Mouse (Mus musculus) myocyte (in vitro differentiated cells): ENCODE data around the gene Dynlt1f.
"Not testable (repeated sequence)": the region's sequence is repeated elsewhere in the genome, so short reads cannot be mapped to it uniquely, and the experiment has no call there.

ENCODE experiments used
- CEBPB ChIP-seq: IDR thresholded peaks from 2 replicates; pipeline ENCODE4 v1.6.1; 2011; ENCODE audit warnings: mild to moderate bottlenecking, moderate library complexity; ENCODE audit not compliant: poor library complexity, insufficient read depth, severe bottlenecking
- E2F4 ChIP-seq: IDR thresholded peaks from one replicate; pipeline ENCODE4 v1.6.1; 2011; ENCODE audit warnings: mild to moderate bottlenecking, control low read depth, moderate library complexity; ENCODE audit not compliant: insufficient read depth
- MAX ChIP-seq: IDR thresholded peaks from one replicate; pipeline ENCODE4 v1.6.1; 2011; ENCODE audit warnings: low read depth, mild to moderate bottlenecking, control low read depth
- MYOD1 ChIP-seq, 3 experiments: IDR thresholded peaks; one replicate each; pipeline ENCODE4 v1.6.1; 2011; ENCODE audit warnings: control low read depth in 2 of 3, low read depth in 2 of 3, mild to moderate bottlenecking in 2 of 3, moderate library complexity in 1 of 3; ENCODE audit not compliant: insufficient read length in 2 of 3, control insufficient read depth in 1 of 3
- MYOG ChIP-seq, 3 experiments: IDR thresholded peaks; one replicate each; pipeline ENCODE4 v1.6.1; 2011; ENCODE audit warnings: control low read depth in 2 of 3, low read depth in 2 of 3, mild to moderate bottlenecking in 2 of 3; ENCODE audit not compliant: insufficient read length in 2 of 3, control insufficient read depth in 1 of 3, insufficient read depth in 1 of 3
- POLR2A ChIP-seq: IDR thresholded peaks from one replicate; pipeline ENCODE4 v1.6.1; 2011; ENCODE audit warnings: low read depth, mild to moderate bottlenecking, control low read depth, moderate library complexity; ENCODE audit not compliant: insufficient read length
- POLR2AphosphoS2 ChIP-seq: IDR thresholded peaks from one replicate; pipeline ENCODE4 v1.6.1; 2011; ENCODE audit warnings: low read depth, control low read depth; ENCODE audit not compliant: insufficient read length
- REST ChIP-seq: IDR thresholded peaks from one replicate; pipeline ENCODE4 v1.6.1; 2011; ENCODE audit warnings: mild to moderate bottlenecking, control low read depth, moderate library complexity; ENCODE audit not compliant: insufficient read depth, insufficient read length
- TCF12 ChIP-seq: IDR thresholded peaks from one replicate; pipeline ENCODE4 v1.6.1; 2011; ENCODE audit warnings: mild to moderate bottlenecking, control low read depth; ENCODE audit not compliant: poor library complexity, insufficient read depth, severe bottlenecking
- USF1 ChIP-seq: IDR thresholded peaks from one replicate; pipeline ENCODE4 v1.6.1; 2011; ENCODE audit warnings: low read depth, mild to moderate bottlenecking, control low read depth, moderate library complexity

DNA sequence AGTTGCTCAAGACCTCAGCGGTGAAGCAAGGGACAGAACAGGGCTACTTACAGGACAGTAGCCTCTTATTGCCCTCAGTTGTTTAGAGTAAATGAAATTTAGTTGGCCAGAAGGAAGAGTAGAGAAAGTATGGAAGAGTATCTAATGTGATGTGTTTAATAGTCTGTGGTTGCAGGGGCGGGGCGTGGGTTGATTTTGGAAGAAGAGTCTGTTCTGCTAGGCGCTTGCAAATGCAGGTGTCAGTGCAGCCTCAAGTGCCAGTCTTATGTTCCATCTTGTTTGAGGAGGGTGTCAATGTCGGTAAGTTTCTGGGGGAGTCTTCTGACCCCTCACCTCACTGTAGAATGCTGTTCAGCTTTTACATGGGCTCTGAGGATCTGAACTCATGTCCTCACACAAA is 9.7 kb upstream of the Dynlt1f start:
- TF ChIP-seq POLR2A; MAX; POLR2AphosphoS2; CEBPB; TCF12; USF1; MYOG (IDR thresholded peaks at IDR 0.05; ENCODE audit: control insufficient read depth in 1 of 3, insufficient read depth in 1 of 3, insufficient read length in 2 of 3, low read depth in 2 of 3); REST; E2F4; MYOD1 (IDR thresholded peaks at IDR 0.05; ENCODE audit: control insufficient read depth in 1 of 3, insufficient read length in 2 of 3, low read depth in 2 of 3): not testable (repeated sequence)
